Mouse (Mus musculus) heart, embryonic 13.5 days (tissue): Measurements from ENCODE around the gene Npr2. TPM values are rescaled to one million over a fixed set of nuclear protein-coding genes. Genes with fewer than 3 reads are reported as not detected.

Experiments used
- ATAC-seq: fragments of 200-750 bp; cut with Nextera tagmentation; 2 replicates; pipeline ENCODE4 v1.8.0; 2017; ENCODE audit warnings: moderate TSS enrichment; ENCODE audit not compliant: insufficient number of reproducible peaks, low FRiP score, low TSS enrichment; ENCODE audit errors: extremely low read depth
- H3K27ac ChIP-seq: fragments of 300-500 bp; sonication (generic); replicated peaks from 2 replicates; pipeline ENCODE4 v1.5.1; 2015; ENCODE audit warnings: moderate library complexity, mild to moderate bottlenecking, inconsistent platforms
- H3K27me3 ChIP-seq: fragments of 300-500 bp; sonication (generic); replicated peaks from 2 replicates; pipeline ENCODE4 v1.6.1; 2015; ENCODE audit warnings: mild to moderate bottlenecking, inconsistent platforms
- H3K36me3 ChIP-seq: fragments of 300-500 bp; sonication (generic); 2 replicates; pipeline ENCODE4 v1.6.1; 2015; ENCODE audit warnings: mild to moderate bottlenecking, inconsistent platforms
- H3K4me1 ChIP-seq: fragments of 300-500 bp; sonication (generic); 2 replicates; pipeline ENCODE4 v1.6.1; 2015; ENCODE audit warnings: inconsistent platforms
- H3K4me2 ChIP-seq: fragments of 300-500 bp; sonication (generic); 2 replicates; pipeline ENCODE4 v1.6.1; 2015; ENCODE audit warnings: inconsistent platforms, mild to moderate bottlenecking, moderate library complexity
- H3K4me3 ChIP-seq: fragments of 300-500 bp; sonication (generic); 2 replicates; pipeline ENCODE4 v1.5.1; 2015; ENCODE audit warnings: moderate library complexity, mild to moderate bottlenecking, inconsistent platforms
- H3K9ac ChIP-seq: fragments of 300-500 bp; sonication (generic); 2 replicates; pipeline ENCODE4 v1.6.1; 2015; ENCODE audit warnings: inconsistent platforms, mild to moderate bottlenecking, moderate library complexity
- H3K9me3 ChIP-seq: fragments of 300-500 bp; sonication (generic); 2 replicates; pipeline ENCODE4 v1.6.1; 2016; ENCODE audit warnings: inconsistent platforms
- WGBS: fragments of 180-500 bp; shearing (Covaris S2); methylation state at CpG from one replicate; pipeline ENCODE4 v1.1.7; 2015; ENCODE audit warnings: mixed read lengths; 5-methylcytosine and 5-hydroxymethylcytosine counted together
- polyA plus RNA-seq: library from polyadenylated mRNA; unstranded; fragments of >200 nt; fragmentation: Nextera tagmentation; extraction: Ambion mirVana; gene quantifications from 2 replicates; pipeline ENCODE4 v1.2.1, GENCODE M21; 2015

Gene Npr2
- polyA plus RNA-seq, 1 experiment from 2014 or later = 7.7 TPM

- no peak for ATAC-seq
- H3K9me3 ChIP-seq = peaks cover 10% of the 10 kb centered on the region
- peaks cover 23% of the 10 kb centered on the region for H3K4me1 ChIP-seq
- peak within 1 kb of the TSS; percentile 42 for H3K4me3 ChIP-seq
- H3K36me3 ChIP-seq = peaks cover 30% of the 10 kb centered on the region
- 16% methylated on average over 24 of the region's 24 CpGs for WGBS
- H3K4me2 ChIP-seq = peak within 1 kb of the TSS; percentile 65
- H3K9ac ChIP-seq = peak within 1 kb of the TSS; percentile 12; the same call in 1 of the 2 replicates
- no peak within 1 kb of the TSS for H3K27ac ChIP-seq
- H3K27me3 ChIP-seq = no peaks in the 10 kb centered on the region
Observed at GRCm38 (mm10) chr4:43653161-43654015, 21.7 kb downstream of the Npr2 start, which contains the start of gene Spag8. Gene Spag8 (minus strand): TSS chr4:43653594.

DNA sequence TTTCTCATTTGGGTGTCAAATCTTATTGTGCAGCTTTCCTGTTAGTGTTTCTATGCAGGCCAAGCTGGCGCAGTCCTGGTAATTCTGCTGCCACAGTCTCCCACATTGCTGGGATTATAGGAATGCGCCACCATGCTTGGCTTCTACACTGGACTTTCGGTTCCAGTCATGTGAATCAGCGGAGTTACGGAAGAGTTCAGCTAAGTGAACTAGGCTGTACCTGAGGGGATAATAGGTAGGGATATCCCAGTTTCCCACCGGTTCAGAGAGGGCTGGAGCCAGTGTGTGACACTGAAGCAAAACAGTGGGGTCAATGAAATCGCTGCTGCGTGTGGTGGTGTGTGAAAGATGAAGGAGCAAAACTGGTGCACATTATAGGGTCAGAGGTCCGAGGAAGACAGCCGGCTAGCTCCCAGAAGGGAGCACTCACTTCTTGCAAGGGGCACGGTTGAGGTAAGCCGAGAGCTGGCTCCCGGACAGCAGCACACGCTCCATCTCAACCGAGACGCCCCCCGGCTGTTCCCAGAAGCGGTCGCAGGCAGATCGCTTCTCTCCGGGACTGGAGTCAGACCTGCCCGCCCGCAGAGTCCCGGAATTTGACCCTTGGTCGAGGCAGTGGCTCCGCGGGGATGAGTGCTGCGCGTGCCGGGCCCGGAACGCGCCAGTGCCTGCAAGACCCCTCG lies 24.1 kb downstream of the Npr2 start:
- WGBS = 6% methylated on average over 34 of the region's 34 CpGs
- peaks cover 24% of the 10 kb centered on the region for H3K4me1 ChIP-seq
- peak overlapping the region; percentile 90 for H3K27ac ChIP-seq
- peaks cover 7% of the 10 kb centered on the region for H3K36me3 ChIP-seq
- H3K9ac ChIP-seq = peak overlapping the region; percentile 89
- peaks cover 21% of the 10 kb centered on the region for H3K27me3 ChIP-seq
- peak overlapping the region; percentile 91 for H3K4me2 ChIP-seq
- no peaks in the 10 kb centered on the region for H3K9me3 ChIP-seq
- peak overlapping the region; percentile 70 for H3K4me3 ChIP-seq
- ATAC-seq = no peak; the same call in 1 of the 2 replicates

GRCm38 (mm10) chr4:43656339-43657109 lies 24.8 kb downstream of the Npr2 start, which contains the start of gene Hint2:
Gene Hint2 (minus strand): TSS chr4:43656466.
- peaks cover 28% of the 10 kb centered on the region for H3K27me3 ChIP-seq
- H3K9ac ChIP-seq = peak within 1 kb of the TSS; percentile 89
- peak within 1 kb of the TSS; percentile 90 for H3K27ac ChIP-seq
- peaks cover 4% of the 10 kb centered on the region; the same call in 1 of the 2 replicates for H3K36me3 ChIP-seq
- WGBS = 2% methylated on average over 34 of the region's 34 CpGs
- H3K4me2 ChIP-seq = peak within 1 kb of the TSS; percentile 91
- peaks cover 31% of the 10 kb centered on the region for H3K4me1 ChIP-seq
- peak; percentile 89 for ATAC-seq
- no peaks in the 10 kb centered on the region for H3K9me3 ChIP-seq
- peak within 1 kb of the TSS; percentile 70 for H3K4me3 ChIP-seq

DNA sequence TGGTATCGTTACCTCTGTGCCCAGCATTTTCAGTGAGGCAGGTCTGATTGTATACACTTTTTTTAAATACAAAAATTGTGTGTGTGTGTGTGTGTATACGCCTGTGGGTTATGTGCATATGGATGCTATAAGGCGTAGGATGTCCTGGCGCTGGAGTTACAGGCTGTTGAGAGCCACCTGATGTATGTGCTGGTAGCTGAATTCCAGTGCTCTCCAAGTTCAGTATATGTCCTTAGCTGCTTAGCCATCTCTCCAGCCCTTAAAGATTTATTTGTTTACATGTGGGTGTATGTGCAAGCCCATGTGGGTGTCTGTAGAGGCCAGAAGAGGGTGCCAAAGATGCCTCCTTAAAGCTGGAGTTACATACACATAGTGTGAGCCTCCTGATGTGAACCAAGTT lies 25.4 kb downstream of the Npr2 start:
- no peaks in the 10 kb centered on the region for H3K9me3 ChIP-seq
- peaks cover 34% of the 10 kb centered on the region for H3K27me3 ChIP-seq
- peak overlapping the region; percentile 91 for H3K4me2 ChIP-seq
- ATAC-seq = no peak
- H3K4me1 ChIP-seq = peaks cover 31% of the 10 kb centered on the region
- no peaks in the 10 kb centered on the region for H3K36me3 ChIP-seq
- peak overlapping the region; percentile 33; the same call in 1 of the 2 replicates for H3K9ac ChIP-seq
- 0 out of 2 replicates have a peak overlapping the region, but pooled peaks have one; percentile 25 for H3K27ac ChIP-seq
- H3K4me3 ChIP-seq = peak overlapping the region; percentile 70
- WGBS = 62% methylated on average over 4 of the region's 4 CpGs

- Histone ChIP-seq H3K9ac (no peak overlapping the region), H3K27me3 (peaks cover 62% of the 10 kb centered on the region), H3K9me3 (no peaks in the 10 kb centered on the region), H3K4me3 (no peak overlapping the region), H3K36me3 (no peaks in the 10 kb centered on the region), H3K4me2 (no peak overlapping the region), H3K27ac (no peak overlapping the region), H3K4me1 (peaks cover 22% of the 10 kb centered on the region)
- no peak for ATAC-seq
- WGBS = 8% methylated on average over 4 of the region's 4 CpGs
Observed at GRCm38 (mm10) chr4:43666412-43666811, 34.7 kb downstream of the Npr2 start.

DNA sequence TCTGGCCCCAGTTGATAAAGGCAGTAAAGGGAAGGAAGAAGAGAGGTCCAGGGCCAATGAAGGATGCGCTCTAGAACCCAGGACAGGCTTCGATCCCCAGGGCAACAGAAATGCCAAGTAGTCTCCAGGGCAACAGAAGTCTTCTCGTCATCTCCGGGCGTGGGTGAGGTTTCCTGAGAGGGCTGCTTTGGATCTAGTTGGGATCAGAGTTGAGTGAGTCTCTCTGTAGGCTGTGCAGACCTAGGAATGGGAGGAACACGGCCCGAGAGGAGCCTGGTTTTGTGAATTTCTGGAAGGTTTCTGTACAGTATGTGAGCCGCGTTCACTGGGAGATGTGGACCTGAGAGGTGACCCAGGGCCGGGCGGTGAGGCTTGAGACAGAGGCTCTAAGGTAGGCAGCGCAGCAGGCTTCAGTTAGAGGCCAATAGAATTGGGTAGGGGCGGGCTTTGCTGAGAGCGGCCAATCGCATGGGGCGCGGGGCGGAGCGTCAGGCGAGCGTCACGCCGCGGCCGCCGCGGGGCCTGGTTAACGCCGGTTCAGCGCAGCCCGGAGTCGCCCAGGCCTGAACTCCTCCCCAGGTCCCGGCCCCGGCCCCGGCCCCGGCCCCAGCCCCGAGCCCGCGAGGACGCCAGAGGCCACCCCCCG lies 37.2 kb downstream of the Npr2 start, which contains the start of the genes Tmem8b and Fam221b:
TSS of gene Tmem8b (plus strand) at position 190 of the 646 bp plus-strand sequence.
TSS of gene Fam221b (minus strand) at position 364 of the 646 bp plus-strand sequence.
- ATAC-seq = peak; percentile 86
- Histone ChIP-seq H3K9ac (peak within 1 kb of the TSS; percentile 91), H3K36me3 (no peaks in the 10 kb centered on the region), H3K4me3 (peak within 1 kb of the TSS; percentile 78), H3K4me1 (peaks cover 33% of the 10 kb centered on the region), H3K9me3 (no peaks in the 10 kb centered on the region), H3K27me3 (peaks cover 38% of the 10 kb centered on the region), H3K4me2 (peak within 1 kb of the TSS; percentile 76), H3K27ac (peak within 1 kb of the TSS; percentile 48)
- WGBS = 2% methylated on average over 39 of the region's 41 CpGs

- H3K9me3 ChIP-seq = no peaks in the 10 kb centered on the region
- ATAC-seq = peak; percentile 87
- peaks cover 33% of the 10 kb centered on the region for H3K4me1 ChIP-seq
- H3K4me3 ChIP-seq = peak overlapping the region; percentile 78
- WGBS = under 1% methylated on average over 25 of the region's 25 CpGs
- H3K27me3 ChIP-seq = peaks cover 36% of the 10 kb centered on the region
- peak overlapping the region; percentile 91 for H3K9ac ChIP-seq
- peak overlapping the region; percentile 76 for H3K4me2 ChIP-seq
- peaks cover 5% of the 10 kb centered on the region for H3K36me3 ChIP-seq
- peak overlapping the region; percentile 48 for H3K27ac ChIP-seq
Observed at GRCm38 (mm10) chr4:43669428-43669794, 37.7 kb downstream of the Npr2 start.

GRCm38 (mm10) chr4:43672070-43672469 lies 40.3 kb downstream of the Npr2 start:
- no peak for ATAC-seq
- no peak overlapping the region for H3K4me2 ChIP-seq
- no peak overlapping the region for H3K27ac ChIP-seq
- H3K4me3 ChIP-seq = no peak overlapping the region
- H3K27me3 ChIP-seq = peaks cover 11% of the 10 kb centered on the region
- WGBS = 11% methylated on average over 2 of the region's 2 CpGs
- no peaks in the 10 kb centered on the region for H3K9me3 ChIP-seq
- peaks cover 33% of the 10 kb centered on the region for H3K4me1 ChIP-seq
- H3K36me3 ChIP-seq = peaks cover 7% of the 10 kb centered on the region
- no peak overlapping the region for H3K9ac ChIP-seq

DNA sequence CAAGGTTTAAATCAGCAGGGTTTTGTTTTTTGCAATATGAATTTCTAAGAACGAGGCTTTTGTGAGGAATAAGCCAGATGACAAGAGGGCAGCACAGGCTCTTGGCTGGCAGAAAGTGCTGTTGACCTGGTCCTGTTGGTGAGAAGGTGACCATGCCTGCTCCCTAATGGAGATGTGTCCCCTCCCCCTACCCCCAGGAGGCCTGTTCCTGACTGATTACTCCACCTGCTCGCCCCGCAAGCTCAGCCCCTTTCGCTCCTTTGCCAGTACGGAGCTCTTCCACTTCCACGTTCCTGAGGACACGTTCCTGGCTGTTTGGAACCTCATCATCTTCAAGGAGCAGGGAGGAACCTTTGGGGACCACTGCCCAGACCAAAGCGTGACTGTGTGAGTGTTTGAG lies 42.0 kb downstream of the Npr2 start:
- Histone ChIP-seq H3K36me3 (peaks cover 19% of the 10 kb centered on the region), H3K4me1 (peaks cover 30% of the 10 kb centered on the region), H3K27ac (no peak overlapping the region), H3K9me3 (no peaks in the 10 kb centered on the region), H3K4me2 (no peak overlapping the region), H3K9ac (no peak overlapping the region), H3K4me3 (no peak overlapping the region), H3K27me3 (no peaks in the 10 kb centered on the region)
- ATAC-seq = no peak
- 70% methylated on average over 8 of the region's 8 CpGs for WGBS

DNA sequence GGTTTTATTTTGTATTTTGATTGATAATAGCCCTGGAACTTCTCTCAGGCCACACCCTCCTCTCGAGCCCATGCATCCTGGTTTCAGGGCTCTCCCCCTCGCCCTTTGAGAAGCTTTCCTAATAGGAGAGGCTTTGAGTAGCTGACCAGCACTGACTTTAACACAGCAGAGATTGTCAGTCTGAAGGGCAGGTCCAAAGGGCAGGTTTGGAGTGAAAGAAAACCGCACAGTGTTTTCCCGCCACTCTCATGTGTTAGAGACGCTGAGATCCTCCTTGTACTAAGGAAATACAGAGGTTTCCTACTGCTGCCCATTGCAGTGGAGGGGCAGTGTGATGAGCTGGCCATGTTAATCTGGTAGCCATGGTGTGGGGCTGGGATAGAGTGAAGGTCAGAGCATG lies 43.2 kb downstream of the Npr2 start:
- Histone ChIP-seq H3K4me3 (no peak overlapping the region), H3K4me1 (peaks cover 24% of the 10 kb centered on the region), H3K9me3 (no peaks in the 10 kb centered on the region), H3K36me3 (peaks cover 21% of the 10 kb centered on the region), H3K4me2 (no peak overlapping the region), H3K27ac (no peak overlapping the region), H3K9ac (no peak overlapping the region), H3K27me3 (no peaks in the 10 kb centered on the region)
- 70% methylated on average over 5 of the region's 5 CpGs for WGBS
- no peak for ATAC-seq
